Comparison of ENCODE assay signal across 7 mouse cellular contexts in genomic region chr3:122043102-122043501, GRCm38 (mm10). TPM values are rescaled to one million over a fixed set of nuclear protein-coding genes. Genes with fewer than 3 reads are reported as not detected.
DNase-seq lines count a peak whose midpoint lies in the region; ATAC-seq and TF ChIP-seq lines count a peak whose summit lies in the region.

No protein-coding gene starts in this region.

- H3K4me2 ChIP-seq in intestine, embryonic 15.5 days (replicated peaks) = peak overlapping the region; percentile 12; the same call in 1 of the 2 replicates
- H3K4me2 ChIP-seq in intestine, embryonic 16.5 days (ENCODE audit: low read depth, low read length) = no peak overlapping the region
- peak overlapping the region; percentile 47 for H3K4me2 ChIP-seq in embryonic facial prominence, embryonic 13.5 days

- no peaks in the 10 kb centered on the region for H3K27me3 ChIP-seq in intestine, embryonic 15.5 days (replicated peaks)
- no peaks in the 10 kb centered on the region; the same call in 1 of the 2 replicates for H3K27me3 ChIP-seq in intestine, embryonic 16.5 days (replicated peaks; ENCODE audit: control insufficient read depth, insufficient read depth, low read length)
- H3K27me3 ChIP-seq in embryonic facial prominence, embryonic 13.5 days = no peaks in the 10 kb centered on the region; the same call in 1 of the 2 replicates

- TF ChIP-seq CTCF in brain, embryonic 14.5 days (IDR thresholded peaks at IDR 0.05; ENCODE audit: borderline replicate concordance, extremely low read depth, insufficient read depth, insufficient read length) = no peak

- H3K36me3 ChIP-seq in intestine, embryonic 15.5 days = no peaks in the 10 kb centered on the region
- no peaks in the 10 kb centered on the region for H3K36me3 ChIP-seq in intestine, embryonic 16.5 days (ENCODE audit: control insufficient read depth, insufficient read depth, low read length)
- H3K36me3 ChIP-seq in embryonic facial prominence, embryonic 13.5 days = no peaks in the 10 kb centered on the region
- no peaks in the 10 kb centered on the region for H3K36me3 ChIP-seq in macrophage (ENCODE audit: inconsistent target)

- H3K9me3 ChIP-seq in intestine, embryonic 15.5 days = no peaks in the 10 kb centered on the region
- H3K9me3 ChIP-seq in intestine, embryonic 16.5 days (ENCODE audit: control insufficient read depth, low read length) = no peaks in the 10 kb centered on the region
- H3K9me3 ChIP-seq in embryonic facial prominence, embryonic 13.5 days = no peaks in the 10 kb centered on the region

- H3K4me3 ChIP-seq in intestine, embryonic 15.5 days (replicated peaks) = no peak overlapping the region
- H3K4me3 ChIP-seq in intestine, embryonic 16.5 days (ENCODE audit: low read length) = no peak overlapping the region
- H3K4me3 ChIP-seq in embryonic facial prominence, embryonic 13.5 days = no peak overlapping the region
- no peak overlapping the region for H3K4me3 ChIP-seq in macrophage (ENCODE audit: inconsistent target)

- no peak overlapping the region for H3K27ac ChIP-seq in intestine, embryonic 15.5 days
- no peak overlapping the region for H3K27ac ChIP-seq in intestine, embryonic 16.5 days (ENCODE audit: low read length)
- peak overlapping the region; percentile 49; the same call in 1 of the 2 replicates for H3K27ac ChIP-seq in embryonic facial prominence, embryonic 13.5 days
- peak overlapping the region; percentile 29; the same call in 1 of the 2 replicates for H3K27ac ChIP-seq in macrophage

- WGBS in intestine, embryonic 15.5 days = 23% methylated on average over 8 of the region's 8 CpGs
- WGBS in intestine, embryonic 16.5 days = 23% methylated on average over 8 of the region's 8 CpGs
- 9% methylated on average over 8 of the region's 8 CpGs for WGBS in embryonic facial prominence, embryonic 13.5 days
- 8% methylated on average over 8 of the region's 8 CpGs for WGBS in macrophage (ENCODE audit: missing documents)

- peaks cover 26% of the 10 kb centered on the region for H3K4me1 ChIP-seq in intestine, embryonic 15.5 days (replicated peaks)
- H3K4me1 ChIP-seq in intestine, embryonic 16.5 days (ENCODE audit: control insufficient read depth, insufficient read depth, low read length) = peaks cover 11% of the 10 kb centered on the region
- peaks cover 53% of the 10 kb centered on the region for H3K4me1 ChIP-seq in embryonic facial prominence, embryonic 13.5 days

- no peak for ATAC-seq in intestine, embryonic 15.5 days
- ATAC-seq in intestine, embryonic 16.5 days = no peak
- no peak for ATAC-seq in embryonic facial prominence, embryonic 13.5 days (ENCODE audit: insufficient number of reproducible peaks, insufficient read depth, low FRiP score, low TSS enrichment, low read depth)
- no peak for ATAC-seq in activated CD4-positive, CD25-positive, alpha-beta regulatory T cell, adult 4 months

- no peaks in the 10 kb centered on the region for H3K79me2 ChIP-seq in macrophage (ENCODE audit: inconsistent target)

- H3K9ac ChIP-seq in intestine, embryonic 15.5 days = no peak overlapping the region
- H3K9ac ChIP-seq in intestine, embryonic 16.5 days (ENCODE audit: low read depth, low read length) = no peak overlapping the region
- no peak overlapping the region for H3K9ac ChIP-seq in embryonic facial prominence, embryonic 13.5 days

- DNase-seq in brain, embryonic 14.5 days (ENCODE audit: low read depth) = peak; percentile 18
- no peak for DNase-seq in cerebellum, postnatal 25 days

- TF ChIP-seq POLR2A in brain, embryonic 14.5 days (IDR thresholded peaks at IDR 0.05; ENCODE audit: borderline replicate concordance, extremely low read depth, insufficient read depth, insufficient read length, poor library complexity, severe bottlenecking) = no peak

RNA-seq across cellular contexts. Expression of gene Abca4, which starts 1.1 kb away (rescaled TPM):
- 0.86 and 1.1 TPM in 2 replicates for polyA plus RNA-seq in intestine, embryonic 15.5 days (2015; fragmentation: Nextera tagmentation; extraction: Ambion mirVana)
- polyA plus RNA-seq in intestine, embryonic 16.5 days (2015; fragmentation: Nextera tagmentation; extraction: Ambion mirVana) = 0.70 and 0.83 TPM in 2 replicates
- polyA plus RNA-seq in brain, embryonic 14.5 days (2012; rRNA removed) = 1.9 and 5.0 TPM in 2 replicates
- polyA plus RNA-seq in embryonic facial prominence, embryonic 13.5 days (2015; fragmentation: Nextera tagmentation; extraction: Ambion mirVana) = 0.65 and 0.94 TPM in 2 replicates
- not detected for total RNA-seq in macrophage (2018; cell fraction: chromatin; rRNA removed)
- total RNA-seq in macrophage (2018; cell fraction: cytosol; rRNA removed) = not detected
- total RNA-seq in macrophage (2018; cell fraction: nucleus; rRNA removed) = not detected
- polyA plus RNA-seq in macrophage (2018) = not detected in 3 replicates
- polyA plus RNA-seq in activated CD4-positive, CD25-positive, alpha-beta regulatory T cell, adult 4 months (2017; shearing (Covaris generic)) = not detected

Comparison
In these comparisons a context has a peak if more than half of its experiments do, and no peak if none do; other contexts are left out.
1. H3K27ac ChIP-seq: peak in embryonic facial prominence, embryonic 13.5 days (single experiment) and macrophage (single experiment); none in intestine, embryonic 15.5 days (single experiment) and intestine, embryonic 16.5 days (single experiment).